Mouse (Mus musculus): ENCODE data around the gene Arsg.

GRCm38 (mm10) chr11:109520958-109521357 lies 47.8 kb downstream of the Arsg start:
- TF ChIP-seq CTCF (IDR thresholded peaks at IDR 0.05; ENCODE audit: insufficient read depth, low read length): no peak
- TF ChIP-seq POLR2A (IDR thresholded peaks at IDR 0.05; ENCODE audit: borderline replicate concordance, extremely low read depth, low read depth, low read length): no peak
